Mouse (Mus musculus) spleen, adult 2 months (tissue): Measurements from ENCODE around the gene Nmd3. TPM values are rescaled to one million over a fixed set of nuclear protein-coding genes. Genes with fewer than 3 reads are reported as not detected.

Source experiments
- DNase-seq, 2 experiments: peaks; one replicate each; pipeline versions ENCODE4 v3.0.0 to v3.0.0-alpha.2; 2012 to 2021; ENCODE audit warnings: low spot score in 2 of 2, low read depth in 1 of 2
- H3K27ac ChIP-seq: fragments of 200-500 bp; 2 replicates; pipeline ENCODE4 v1.5.1; 2012; ENCODE audit warnings: low read length, inconsistent platforms; ENCODE audit not compliant: insufficient read depth
- H3K27me3 ChIP-seq: fragments of 200-500 bp; 2 replicates; pipeline ENCODE4 v1.6.1; 2012; ENCODE audit warnings: mild to moderate bottlenecking, moderate library complexity, low read length, inconsistent platforms; ENCODE audit not compliant: control insufficient read depth, insufficient read depth
- H3K36me3 ChIP-seq: fragments of 200-500 bp; 2 replicates; pipeline ENCODE4 v1.6.1; 2012; ENCODE audit warnings: mild to moderate bottlenecking, low read length, inconsistent platforms; ENCODE audit not compliant: control insufficient read depth, insufficient read depth
- H3K4me1 ChIP-seq: fragments of 200-500 bp; 2 replicates; pipeline ENCODE4 v1.6.1; 2011; ENCODE audit warnings: inconsistent platforms; ENCODE audit not compliant: control insufficient read depth, insufficient read depth, insufficient read length
- H3K4me3 ChIP-seq: fragments of 200-500 bp; 2 replicates; pipeline ENCODE4 v1.5.1; 2011; ENCODE audit warnings: mild to moderate bottlenecking, inconsistent platforms; ENCODE audit not compliant: insufficient read depth, insufficient read length; ENCODE audit errors: extremely low read depth
- CTCF ChIP-seq: fragments of 200-500 bp; IDR thresholded peaks from 2 replicates; pipeline ENCODE4 v1.5.1; 2011; ENCODE audit warnings: mild to moderate bottlenecking, inconsistent platforms; ENCODE audit not compliant: insufficient read depth, insufficient read length, insufficient replicate concordance; ENCODE audit errors: extremely low read depth
- POLR2A ChIP-seq: fragments of 200-500 bp; IDR thresholded peaks from 2 replicates; pipeline ENCODE4 v1.6.1; 2011; ENCODE audit warnings: low read depth, low read length, inconsistent platforms
- WGBS: fragments of 180-500 bp; shearing (Covaris S2); methylation state at CpG from one replicate; pipeline ENCODE4 v1.1.7; 2018; 5-methylcytosine and 5-hydroxymethylcytosine counted together
- polyA plus RNA-seq: library from polyadenylated mRNA; depleted of rRNA; stranded (reverse); fragments of >200 nt; gene quantifications from 2 replicates; pipeline ENCODE4 v1.2.3, GENCODE M21; 2012; rRNA removed

The Nmd3 gene
- polyA plus RNA-seq, 1 experiment: 29.5 TPM

GRCm38 (mm10) chr3:69779246-69779796 lies 57.5 kb downstream of the Nmd3 start:
- Histone ChIP-seq H3K36me3 (no peaks in the 10 kb centered on the region), H3K27me3 (no peaks in the 10 kb centered on the region), H3K27ac (no peak overlapping the region), H3K4me3 (no peak overlapping the region), H3K4me1 (no peaks in the 10 kb centered on the region)
- 80% methylated on average over 4 of the region's 4 CpGs for WGBS
- no peak for DNase-seq
- TF ChIP-seq POLR2A: no peak
- TF ChIP-seq CTCF: no peak

GRCm38 (mm10) chr3:69792823-69793417 lies 71.1 kb downstream of the Nmd3 start:
- Histone ChIP-seq H3K27ac (no peak overlapping the region), H3K4me1 (no peaks in the 10 kb centered on the region), H3K27me3 (no peaks in the 10 kb centered on the region), H3K36me3 (no peaks in the 10 kb centered on the region), H3K4me3 (no peak overlapping the region)
- 82% methylated on average over 3 of the region's 3 CpGs for WGBS
- no peak for DNase-seq
- TF ChIP-seq POLR2A (no peak), CTCF (no peak)

- no peak for DNase-seq
- Histone ChIP-seq H3K4me3 (no peak overlapping the region), H3K36me3 (no peaks in the 10 kb centered on the region), H3K4me1 (no peaks in the 10 kb centered on the region), H3K27ac (no peak overlapping the region), H3K27me3 (no peaks in the 10 kb centered on the region)
- WGBS: 88% methylated on average over 4 of the region's 4 CpGs
- TF ChIP-seq CTCF: no peak
- TF ChIP-seq POLR2A: no peak
These were observed 75.7 kb downstream of the Nmd3 start for GRCm38 (mm10) chr3:69797533-69797932.

GRCm38 (mm10) chr3:69797969-69798368 lies 76.2 kb downstream of the Nmd3 start:
- H3K4me3 ChIP-seq: no peak overlapping the region
- WGBS: 87% methylated on average over 2 of the region's 2 CpGs
- TF ChIP-seq CTCF: no peak
- TF ChIP-seq POLR2A: no peak
- H3K4me1 ChIP-seq: no peaks in the 10 kb centered on the region
- no peak overlapping the region for H3K27ac ChIP-seq
- no peaks in the 10 kb centered on the region for H3K27me3 ChIP-seq
- H3K36me3 ChIP-seq: no peaks in the 10 kb centered on the region
- no peak for DNase-seq

- no peak for DNase-seq
These were observed 77.3 kb downstream of the Nmd3 start for GRCm38 (mm10) chr3:69799096-69799495.

GRCm38 (mm10) chr3:69800829-69801384 lies 79.1 kb downstream of the Nmd3 start:
- H3K27me3 ChIP-seq: no peaks in the 10 kb centered on the region
- TF ChIP-seq POLR2A (no peak), CTCF (no peak)
- no peak overlapping the region for H3K4me3 ChIP-seq
- no peaks in the 10 kb centered on the region for H3K36me3 ChIP-seq
- DNase-seq: no peak
- H3K27ac ChIP-seq: no peak overlapping the region
- no peaks in the 10 kb centered on the region for H3K4me1 ChIP-seq
- WGBS: 77% methylated on average over 7 of the region's 7 CpGs

More at GRCm38 (mm10) chr3:69799096-69799495, 77.3 kb downstream of the Nmd3 start:
- no peaks in the 10 kb centered on the region for H3K4me1 ChIP-seq
- 72% methylated on average over 1 of the region's 1 CpGs for WGBS
- TF ChIP-seq POLR2A (no peak), CTCF (no peak)
- no peak overlapping the region for H3K4me3 ChIP-seq
- H3K27me3 ChIP-seq: no peaks in the 10 kb centered on the region
- no peaks in the 10 kb centered on the region for H3K36me3 ChIP-seq
- H3K27ac ChIP-seq: no peak overlapping the region

GRCm38 (mm10) chr3:69803137-69803536 lies 81.4 kb downstream of the Nmd3 start:
- H3K27ac ChIP-seq: no peak overlapping the region
- no peaks in the 10 kb centered on the region for H3K36me3 ChIP-seq
- H3K4me1 ChIP-seq: no peaks in the 10 kb centered on the region
- no peak for DNase-seq
- H3K27me3 ChIP-seq: no peaks in the 10 kb centered on the region
- no peak overlapping the region for H3K4me3 ChIP-seq
- 89% methylated on average over 1 of the region's 1 CpGs for WGBS
- no peak for TF ChIP-seq POLR2A
- TF ChIP-seq CTCF: no peak

Other genes with a start within 250 kb of the Nmd3 start
- 1.2 and 1.5 TPM in 2 replicates for gene B3galnt1, start 123.0 kb upstream of the Nmd3 start, polyA plus RNA-seq
- not detected in 2 replicates for gene Sptssb, start 138.0 kb downstream of the Nmd3 start, polyA plus RNA-seq